ENCODE assay signal across 19 mouse cellular contexts in the genomic region with DNA sequence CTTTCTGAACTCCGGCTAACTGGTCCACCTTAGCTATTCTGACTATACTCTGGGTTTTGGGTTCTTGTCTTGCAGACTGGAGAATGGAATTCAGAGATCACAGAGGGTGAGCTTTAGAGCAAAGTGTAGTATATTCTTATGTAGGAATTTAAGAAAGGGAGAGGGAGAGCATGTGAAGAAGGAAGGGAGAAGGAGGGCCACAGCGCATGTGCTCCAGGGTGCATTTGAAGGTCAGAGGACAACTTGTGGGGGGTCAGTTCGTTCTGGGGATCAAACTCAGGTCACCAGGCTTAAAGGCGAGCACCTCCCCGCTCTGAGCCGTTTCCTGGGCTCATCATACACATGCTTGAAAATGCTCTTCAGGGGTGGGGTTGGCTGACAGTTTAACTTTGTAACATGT.
"Had no signal": no experiment of that assay in that cellular context is flagged by ENCODE, and none has a peak within 500 bp of the region (broad histone marks: within the 10 kb centered on the region; RNA-seq: fewer than 3 reads in every experiment).

No protein-coding gene starts in this region.

- H3K4me1 ChIP-seq: neural tube, embryonic 13.5 days; neural tube, embryonic 15.5 days had no signal

- H3K4me3 ChIP-seq: midbrain, embryonic 10.5 days; midbrain, embryonic 12.5 days; myocyte; neural tube, embryonic 13.5 days; neural tube, embryonic 15.5 days had no signal

- DNase-seq: lung, adult 18-20 months; lung, embryonic 14.5 days; lung, postnatal 10 days; lung, postnatal 4 days; midbrain, embryonic 14.5 days; retina, postnatal 1 day; right cerebral cortex, adult 18-20 months; right cerebral cortex, postnatal 25 days; right cerebral cortex, postnatal 4 days; spleen, adult 18-20 months; thymus, adult 2 months; thymus, postnatal 25 days; thymus, postnatal 4 days had no signal

- H3K27ac ChIP-seq: midbrain, embryonic 10.5 days; midbrain, embryonic 12.5 days; neural tube, embryonic 13.5 days; neural tube, embryonic 15.5 days had no signal

- H3K9ac ChIP-seq: lung, embryonic 14.5 days; midbrain, embryonic 12.5 days; neural tube, embryonic 13.5 days; neural tube, embryonic 15.5 days had no signal

- ATAC-seq: midbrain, embryonic 16.5 days had no signal

- H3K4me2 ChIP-seq: lung, embryonic 14.5 days; midbrain, embryonic 12.5 days; neural tube, embryonic 13.5 days; neural tube, embryonic 15.5 days had no signal

- H3K9me3 ChIP-seq: midbrain, embryonic 10.5 days; midbrain, embryonic 12.5 days; neural tube, embryonic 13.5 days; neural tube, embryonic 15.5 days had no signal

- H3K27me3 ChIP-seq: midbrain, embryonic 12.5 days; neural tube, embryonic 13.5 days; neural tube, embryonic 15.5 days had no signal
